Mouse (Mus musculus) ES-E14 (cell line): Measurements from ENCODE around the gene Rhox3a2.
"Not testable (repeated sequence)": the region's sequence is repeated elsewhere in the genome, so short reads cannot be mapped to it uniquely, and the experiment has no call there.

Experiments
- CHD2 ChIP-seq: IDR thresholded peaks from 2 replicates; pipeline ENCODE4 v1.6.1; 2014; ENCODE audit warnings: mild to moderate bottlenecking, low read depth, low read length, inconsistent platforms
- HCFC1 ChIP-seq: IDR thresholded peaks from 2 replicates; pipeline ENCODE4 v1.6.1; 2012; ENCODE audit warnings: low read length, inconsistent platforms, borderline replicate concordance; ENCODE audit not compliant: insufficient read depth
- ZNF384 ChIP-seq: IDR thresholded peaks from 2 replicates; pipeline ENCODE4 v1.6.1; 2012; ENCODE audit warnings: low read depth, low read length, inconsistent platforms

DNA sequence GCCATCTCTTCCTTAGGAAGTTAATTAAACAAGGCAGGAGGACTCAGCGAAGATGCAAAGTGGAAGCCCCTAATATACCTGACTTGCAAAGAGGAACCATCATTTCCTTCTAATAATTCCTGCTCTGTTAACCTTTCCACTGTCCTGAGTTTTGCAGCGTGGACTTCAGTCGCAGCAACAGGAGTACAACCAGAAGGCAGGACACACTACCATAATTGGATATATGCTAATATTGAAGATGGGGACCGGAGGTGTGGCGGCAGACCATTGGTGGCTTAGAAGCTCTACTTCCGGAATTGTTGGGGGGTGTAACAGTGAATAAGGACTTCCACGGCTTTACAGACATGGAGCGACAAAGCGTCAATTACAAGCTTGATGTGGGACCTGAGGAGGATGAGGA, 31.9 kb downstream of the Rhox3a2 start, which contains the start of gene Rhox2b:
- TF ChIP-seq ZNF384, CHD2, HCFC1: not testable (repeated sequence)
